19 mouse cellular contexts compared by ENCODE assay signal in genomic region chr1:75252308-75252707, GRCm38 (mm10). TPM values are rescaled to one million over a fixed set of nuclear protein-coding genes. Genes with fewer than 3 reads are reported as not detected.
"Had no signal": no experiment of that assay in that cellular context is flagged by ENCODE, and none has a peak within 500 bp of the region (broad histone marks: within the 10 kb centered on the region; RNA-seq: fewer than 3 reads in every experiment).

No protein-coding gene starts in this region.

- H3K27me3 ChIP-seq: lung, embryonic 15.5 days; neural tube, embryonic 15.5 days had no signal

- H3K27ac ChIP-seq: kidney, embryonic 15.5 days; lung, embryonic 15.5 days; macrophage; neural tube, embryonic 15.5 days had no signal

- H3K9me3 ChIP-seq: kidney, embryonic 15.5 days; lung, embryonic 15.5 days; megakaryocyte, embryonic 14.5 days; neural tube, embryonic 15.5 days had no signal

- H3K36me3 ChIP-seq: kidney, embryonic 15.5 days; lung, embryonic 15.5 days had no signal

- H3K9ac ChIP-seq: lung, embryonic 15.5 days; neural tube, embryonic 15.5 days had no signal

- DNase-seq: layer of hippocampus, adult 9-11 months had no signal

RNA-seq across cellular contexts. Expression of gene A630095N17Rik, which starts 20.4 kb away (rescaled TPM):
- total RNA-seq: layer of hippocampus, adult 18-20 months; layer of hippocampus, postnatal 36 days; left cerebral cortex, adult 8-10 months; left cerebral cortex, postnatal 25 days had no signal
- polyA plus RNA-seq: intestine, embryonic 16.5 days; kidney, adult 2 months; kidney, embryonic 15.5 days; limb, embryonic 14.5 days; liver, embryonic 11.5 days; liver, embryonic 16.5 days; lung, embryonic 15.5 days; macrophage; midbrain, embryonic 14.5 days; neural tube, embryonic 11.5 days; neural tube, embryonic 15.5 days; small intestine, adult 2 months; stomach, embryonic 16.5 days had no signal

RNA-seq across cellular contexts. Expression of gene Resp18, which starts 25.9 kb away (rescaled TPM):
- polyA plus RNA-seq: liver, embryonic 11.5 days; macrophage had no signal
